22 mouse cellular contexts compared by ENCODE assay signal in the genomic region with DNA sequence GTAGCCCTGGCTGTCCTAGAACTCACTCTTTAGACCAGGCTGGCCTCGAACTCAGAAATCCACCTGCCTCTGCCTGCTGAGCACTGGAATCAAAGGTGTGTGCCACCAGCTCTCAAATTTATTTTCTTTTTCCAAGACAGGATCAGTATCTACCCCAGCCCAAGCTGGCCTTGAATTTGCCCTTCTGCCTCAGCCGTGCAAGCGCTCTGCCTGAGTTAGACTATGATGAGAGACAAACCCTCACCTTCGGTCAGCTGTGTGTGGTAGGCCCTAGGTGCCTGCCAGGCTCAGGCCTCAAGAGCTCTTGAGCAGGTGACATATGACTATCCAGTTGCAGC. TPM values are rescaled to one million over a fixed set of nuclear protein-coding genes. Genes with fewer than 3 reads are reported as not detected.
DNase-seq lines count a peak whose midpoint lies in the region; ATAC-seq lines count a peak whose summit lies in the region.
"Had no signal": no experiment of that assay in that cellular context is flagged by ENCODE, and none has a peak within 500 bp of the region (broad histone marks: within the 10 kb centered on the region; RNA-seq: fewer than 3 reads in every experiment).

No protein-coding gene starts in this region.

- WGBS in kidney, embryonic 16.5 days, result 95% methylated on average over 4 of the region's 4 CpGs
- 96% methylated on average over 4 of the region's 4 CpGs for WGBS in forebrain, embryonic 15.5 days

- H3K36me3 ChIP-seq in kidney, embryonic 16.5 days (ENCODE audit: insufficient read depth, low read length), result peaks cover 10% of the 10 kb centered on the region
- no peaks in the 10 kb centered on the region for H3K36me3 ChIP-seq in forebrain, embryonic 15.5 days
- H3K36me3 ChIP-seq: hindbrain, embryonic 13.5 days; intestine, embryonic 15.5 days; neural tube, embryonic 13.5 days had no signal

- H3K27ac ChIP-seq in kidney, embryonic 16.5 days (ENCODE audit: low read length), result peak overlapping the region; percentile 76; the same call in 1 of the 2 replicates
- no peak overlapping the region for H3K27ac ChIP-seq in forebrain, embryonic 15.5 days (replicated peaks)
- H3K27ac ChIP-seq: hindbrain, embryonic 13.5 days; intestine, embryonic 15.5 days; left cerebral cortex, adult 2 months; midbrain, embryonic 10.5 days; neural tube, embryonic 13.5 days had no signal

- no peaks in the 10 kb centered on the region for H3K9me3 ChIP-seq in kidney, embryonic 16.5 days (ENCODE audit: low read length)
- H3K9me3 ChIP-seq in forebrain, embryonic 15.5 days, result no peaks in the 10 kb centered on the region
- H3K9me3 ChIP-seq: hindbrain, embryonic 13.5 days; intestine, embryonic 15.5 days; midbrain, embryonic 10.5 days; neural tube, embryonic 13.5 days had no signal

- H3K4me2 ChIP-seq in kidney, embryonic 16.5 days (replicated peaks; ENCODE audit: low read depth, low read length), result no peak overlapping the region
- H3K4me2 ChIP-seq in forebrain, embryonic 15.5 days (replicated peaks), result no peak overlapping the region
- H3K4me2 ChIP-seq: hindbrain, embryonic 13.5 days; neural tube, embryonic 13.5 days had no signal

- no peak overlapping the region for H3K4me3 ChIP-seq in kidney, embryonic 16.5 days (ENCODE audit: low read length)
- no peak overlapping the region for H3K4me3 ChIP-seq in forebrain, embryonic 15.5 days
- H3K4me3 ChIP-seq: hindbrain, embryonic 13.5 days; intestine, embryonic 15.5 days; left cerebral cortex, adult 2 months; midbrain, embryonic 10.5 days; neural tube, embryonic 13.5 days had no signal

- no peaks in the 10 kb centered on the region for H3K27me3 ChIP-seq in kidney, embryonic 16.5 days (ENCODE audit: insufficient read depth, low read length)
- no peaks in the 10 kb centered on the region for H3K27me3 ChIP-seq in forebrain, embryonic 15.5 days
- H3K27me3 ChIP-seq: hindbrain, embryonic 13.5 days; intestine, embryonic 15.5 days; neural tube, embryonic 13.5 days had no signal

- H3K4me1 ChIP-seq in kidney, embryonic 16.5 days (ENCODE audit: insufficient read depth, low read length), result peaks cover 21% of the 10 kb centered on the region
- peaks cover 5% of the 10 kb centered on the region for H3K4me1 ChIP-seq in forebrain, embryonic 15.5 days

- ATAC-seq in kidney, embryonic 16.5 days (ENCODE audit: low FRiP score, low TSS enrichment), result no peak
- no peak for ATAC-seq in forebrain, embryonic 15.5 days (replicated peaks)
- ATAC-seq: intestine, embryonic 15.5 days had no signal

- H3K9ac ChIP-seq in kidney, embryonic 16.5 days (replicated peaks; ENCODE audit: low read length), result no peak overlapping the region
- no peak overlapping the region for H3K9ac ChIP-seq in forebrain, embryonic 15.5 days (replicated peaks)
- H3K9ac ChIP-seq: hindbrain, embryonic 13.5 days; intestine, embryonic 15.5 days; neural tube, embryonic 13.5 days had no signal

- peak; percentile 32 for DNase-seq in adrenal gland, postnatal 14 days
- DNase-seq in adrenal gland, postnatal 4 days (ENCODE audit: low spot score in 2 of 2), result no peak
- no peak for DNase-seq in kidney, adult 18-20 months
- DNase-seq in thymus, postnatal 4 days, result peak; percentile 32
- DNase-seq in thymus, postnatal 0 days (ENCODE audit: low spot score), result no peak
- DNase-seq in urinary bladder, postnatal 10 days (ENCODE audit: low spot score), result no peak
- DNase-seq: adrenal gland, postnatal 10 days; cerebellum, postnatal 10 days; gastrocnemius, postnatal 36 days; kidney, postnatal 25 days; right cerebral cortex, postnatal 25 days had no signal

RNA-seq across cellular contexts. Expression of gene Cflar, which starts 5.5 kb away (rescaled TPM):
- 110 and 121 TPM in 2 replicates for total RNA-seq in adrenal gland, postnatal 14 days (2021)
- 100 to 1,000 TPM; 101 to 104 TPM for total RNA-seq in adrenal gland, postnatal 4 days (2021)
- 41.3 and 45.0 TPM in 2 replicates for polyA plus RNA-seq in kidney, embryonic 16.5 days (2015; fragmentation: Nextera tagmentation; extraction: Ambion mirVana)
- 99.4 and 118 TPM in 2 replicates for polyA plus RNA-seq in thymus, postnatal 0 days (2015; fragmentation: Nextera tagmentation; extraction: Ambion mirVana)
- polyA plus RNA-seq in forebrain, embryonic 15.5 days (2015; fragmentation: Nextera tagmentation; extraction: Ambion mirVana), result 18.9 and 20.6 TPM in 2 replicates

RNA-seq across cellular contexts. Expression of gene Als2cr12, which starts 21.1 kb away (rescaled TPM):
- total RNA-seq in adrenal gland, postnatal 14 days (2021), result 7.9 and 9.4 TPM in 2 replicates
- under 1 TPM; 0.20 to 0.25 TPM for total RNA-seq in adrenal gland, postnatal 4 days (2021)
- not detected in 2 replicates for polyA plus RNA-seq in kidney, embryonic 16.5 days (2015; fragmentation: Nextera tagmentation; extraction: Ambion mirVana)
- 0.14 and 0.35 TPM in 2 replicates for polyA plus RNA-seq in thymus, postnatal 0 days (2015; fragmentation: Nextera tagmentation; extraction: Ambion mirVana)
- polyA plus RNA-seq in forebrain, embryonic 15.5 days (2015; fragmentation: Nextera tagmentation; extraction: Ambion mirVana), result not detected in 2 replicates
- total RNA-seq: gastrocnemius, postnatal 36 days; left cerebral cortex, adult 2 months; monocyte, adult 5-6 weeks had no signal
- polyA plus RNA-seq: heart, embryonic 11.5 days; hindbrain, embryonic 13.5 days; limb, embryonic 11.5 days; lung, embryonic 16.5 days; midbrain, embryonic 10.5 days; neural tube, embryonic 13.5 days had no signal

Comparison
In these comparisons a context has a peak if more than half of its experiments do, and no peak if none do; other contexts are left out.
1. DNase-seq: peak in adrenal gland, postnatal 14 days (single experiment) and thymus, postnatal 4 days (single experiment); none in adrenal gland, postnatal 4 days (0 of 2), kidney, adult 18-20 months (single experiment), thymus, postnatal 0 days (single experiment) and urinary bladder, postnatal 10 days (single experiment).